Mouse (Mus musculus) left cerebral cortex, adult 9 months (tissue): ENCODE data around the gene Slc25a11.

Source experiments
- DNase-seq, 2 experiments: peaks; one replicate each; pipeline ENCODE4 v3.0.0; 2022; ENCODE audit warnings: low spot score in 2 of 2

The Slc25a11 gene

DNA sequence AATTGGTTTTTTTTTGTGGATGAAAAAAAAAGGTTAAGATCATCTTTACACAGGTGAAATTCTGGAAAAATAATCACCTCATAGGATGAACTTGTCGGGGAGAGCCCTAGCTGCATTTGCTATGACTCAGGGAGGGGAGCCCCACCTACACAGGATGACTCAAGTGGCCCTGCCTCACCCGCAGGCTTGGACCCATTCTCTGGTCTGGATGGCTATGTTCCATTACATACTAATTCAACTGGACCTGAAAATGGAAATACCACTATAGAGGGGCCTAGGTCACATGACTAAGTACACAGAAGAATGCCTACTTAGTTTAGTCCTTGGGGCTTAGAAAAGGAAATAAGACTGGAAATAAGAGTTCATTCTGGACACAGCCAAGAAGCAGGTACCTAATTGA is 4.1 kb upstream of the Slc25a11 start:
- no peak for DNase-seq

GRCm38 (mm10) chr11:70650322-70651175 is 3.3 kb upstream of the Slc25a11 start:
- no peak for DNase-seq

DNA sequence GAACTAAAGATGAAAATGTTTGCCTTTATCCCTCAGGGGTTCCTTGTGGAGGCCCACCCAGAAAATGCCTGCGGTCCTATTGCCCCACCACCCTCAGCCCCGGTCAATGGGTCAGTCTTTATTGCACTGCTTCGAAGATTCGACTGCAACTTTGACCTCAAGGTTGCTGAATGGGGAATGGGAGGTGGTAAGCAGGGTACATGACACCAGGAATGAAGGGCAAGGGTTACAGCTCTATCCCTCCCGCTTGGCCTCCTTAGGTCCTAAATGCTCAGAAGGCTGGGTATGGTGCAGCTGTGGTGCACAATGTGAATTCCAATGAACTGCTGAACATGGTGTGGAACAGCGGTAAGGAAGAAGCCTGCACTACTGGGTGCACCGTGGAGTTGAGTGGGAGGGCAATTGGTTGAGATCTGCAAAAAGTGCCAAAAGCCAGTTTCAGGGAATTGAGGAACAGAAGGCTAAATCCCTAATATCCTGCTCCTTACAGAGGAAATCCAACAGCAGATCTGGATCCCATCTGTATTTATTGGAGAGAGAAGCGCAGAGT is 2.0 kb upstream of the Slc25a11 start:
- no peak for DNase-seq

- no peak for DNase-seq
Observed at GRCm38 (mm10) chr11:70648512-70648911, 1.2 kb upstream of the Slc25a11 start.

DNA sequence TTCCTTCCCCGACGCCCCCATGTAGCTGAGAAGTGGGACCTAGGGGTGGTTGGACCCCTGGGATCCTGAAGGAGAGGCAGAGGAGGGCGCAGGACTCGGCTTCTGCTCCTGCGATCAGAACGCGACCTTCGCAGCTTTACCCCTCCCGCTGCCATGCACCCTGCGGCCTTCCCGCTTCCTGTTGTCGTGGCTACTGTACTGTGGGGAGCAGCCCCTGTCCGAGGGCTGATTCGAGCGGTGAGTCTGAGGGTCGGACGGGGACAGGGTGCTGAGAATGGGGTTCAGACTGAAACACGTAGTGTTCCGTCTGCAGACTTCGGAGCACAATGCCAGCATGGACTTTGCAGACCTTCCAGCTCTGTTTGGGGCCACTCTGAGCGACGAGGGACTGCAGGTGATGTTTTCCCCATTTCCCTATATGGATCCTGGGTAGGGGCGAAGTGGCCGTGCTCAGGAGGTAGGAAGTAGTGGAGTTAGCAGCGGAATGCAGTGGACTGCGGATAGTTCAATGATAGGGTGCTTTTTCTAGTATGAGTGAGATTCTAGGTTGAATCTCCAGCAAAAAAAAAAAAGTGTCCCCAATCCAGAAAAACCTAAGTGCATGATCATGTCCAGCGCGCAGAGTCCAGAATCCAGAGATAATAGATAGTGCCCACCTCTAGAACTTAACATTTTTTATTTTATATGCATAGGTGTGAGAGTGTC is 589 bp upstream of the Slc25a11 start:
- no peak for DNase-seq

DNA sequence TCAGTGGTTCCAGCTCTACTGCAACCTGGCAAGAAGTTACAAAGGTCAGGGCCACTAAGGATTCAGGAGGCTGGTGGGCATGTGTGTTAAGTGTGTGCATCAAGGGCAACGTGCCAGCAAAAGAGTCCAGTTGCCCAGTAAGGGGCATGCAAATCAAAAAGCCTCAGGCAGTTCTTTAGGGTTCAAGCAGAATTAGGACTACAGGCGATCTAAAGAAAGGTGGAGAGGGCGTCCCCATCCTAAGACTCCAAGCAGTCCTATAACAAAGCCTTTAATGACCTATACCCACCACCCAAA is 1.1 kb downstream of the Slc25a11 start:
- no peak for DNase-seq

DNA sequence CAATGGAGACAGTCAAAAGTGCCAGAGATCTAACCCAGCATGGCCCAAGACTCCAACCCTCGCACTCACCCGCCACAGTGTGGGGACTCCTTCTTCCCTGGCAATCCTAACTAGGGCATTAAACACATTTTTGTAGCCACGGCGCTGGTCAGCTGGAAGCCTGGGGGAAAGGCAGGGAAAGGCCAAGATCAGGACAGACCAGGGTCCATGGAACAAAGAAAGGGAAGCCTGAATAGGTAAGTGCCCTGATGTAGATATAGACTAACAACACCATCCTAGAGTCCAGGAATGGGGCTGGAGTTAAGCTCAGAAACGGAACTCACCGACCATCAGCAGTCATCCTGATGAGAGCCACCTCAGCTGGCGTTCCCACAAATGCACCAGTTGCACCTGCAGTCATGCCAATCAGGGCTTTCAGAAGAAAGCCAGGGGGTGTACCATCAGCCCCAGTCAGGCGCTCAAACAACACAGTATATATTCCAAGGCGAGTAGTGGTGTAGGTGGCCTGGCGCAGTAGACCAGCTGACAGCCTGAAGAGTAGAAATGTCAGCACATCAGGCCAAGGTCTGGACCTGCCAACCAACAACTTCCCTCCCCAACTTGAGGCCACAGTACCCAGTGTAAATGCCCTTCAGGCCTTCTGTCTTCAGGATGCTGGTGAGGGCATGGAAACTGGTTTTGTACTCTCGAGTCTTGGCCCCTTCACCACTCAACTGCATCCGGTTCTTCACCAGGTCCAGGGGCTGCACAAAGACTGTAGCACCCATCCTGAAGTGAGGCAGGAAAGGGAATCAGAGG is 1.6 kb downstream of the Slc25a11 start:
- no peak for DNase-seq

GRCm38 (mm10) chr11:70644564-70645103 is 2.6 kb downstream of the Slc25a11 start:
- no peak for DNase-seq

GRCm38 (mm10) chr11:70643051-70643450 is 4.2 kb downstream of the Slc25a11 start:
- DNase-seq: no peak

GRCm38 (mm10) chr11:70641241-70641640 is 6.0 kb downstream of the Slc25a11 start:
- DNase-seq: no peak

DNA sequence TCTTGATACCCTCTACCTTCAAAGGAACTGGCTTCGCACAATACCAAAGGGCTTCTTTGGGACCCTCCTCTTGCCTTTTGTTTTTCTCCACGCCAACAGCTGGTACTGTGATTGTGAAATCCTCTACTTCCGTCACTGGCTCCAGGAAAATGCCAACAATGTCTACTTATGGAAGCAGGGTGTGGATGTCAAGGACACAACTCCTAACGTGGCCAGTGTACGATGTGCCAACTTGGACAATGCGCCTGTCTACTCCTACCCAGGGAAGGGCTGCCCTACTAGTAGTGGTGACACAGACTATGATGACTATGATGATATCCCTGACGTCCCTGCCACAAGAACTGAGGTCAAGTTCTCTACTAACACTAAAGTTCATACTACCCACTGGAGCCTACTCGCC is 7.3 kb downstream of the Slc25a11 start:
- DNase-seq: no peak

- no peak for DNase-seq
Observed at GRCm38 (mm10) chr11:70638714-70639278, 8.5 kb downstream of the Slc25a11 start, which contains the start of gene Gp1ba. Gp1ba (plus strand) TSS chr11:70639122.

DNA sequence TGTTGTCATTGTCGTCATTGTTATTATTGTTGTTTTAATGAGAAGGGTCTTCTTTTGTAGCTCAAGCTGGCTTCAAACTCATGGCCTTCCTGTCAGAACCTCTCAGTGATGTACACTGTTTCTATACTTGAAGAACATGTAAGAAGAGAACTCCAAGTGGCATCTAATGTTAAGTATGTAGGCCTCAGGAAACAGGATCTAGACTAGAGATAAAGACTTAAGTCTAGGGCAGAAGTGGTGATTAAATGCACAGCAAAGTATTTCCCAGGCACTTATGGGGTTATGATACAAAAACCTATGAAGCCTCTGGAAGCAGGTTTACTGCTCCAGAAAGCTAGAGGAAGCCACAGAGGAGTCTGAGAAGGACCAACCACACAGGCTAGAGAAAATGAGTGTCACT is 9.0 kb downstream of the Slc25a11 start:
- DNase-seq: no peak

DNA sequence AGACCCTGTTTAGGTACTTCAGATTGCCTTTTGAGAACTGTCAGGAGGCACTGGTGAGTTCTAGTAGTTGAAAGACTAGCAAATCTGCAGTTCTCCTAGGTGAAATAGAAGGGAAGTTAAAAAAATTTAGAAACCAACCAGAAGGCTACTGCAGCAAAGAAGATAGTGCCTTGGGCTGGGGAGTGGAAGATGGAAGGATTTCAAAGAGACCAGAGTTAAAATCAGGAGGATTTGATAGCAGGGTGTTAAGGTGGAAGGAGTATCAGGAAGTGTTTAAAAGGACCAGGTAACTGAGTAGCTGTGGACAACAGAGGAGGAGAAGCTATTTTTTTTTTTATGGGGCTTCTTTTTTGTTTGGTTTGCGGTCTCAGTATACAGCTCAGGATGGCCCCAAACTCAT is 9.5 kb downstream of the Slc25a11 start:
- no peak for DNase-seq

- no peak for DNase-seq
Observed at GRCm38 (mm10) chr11:70635601-70636000, 11.7 kb downstream of the Slc25a11 start.

DNA sequence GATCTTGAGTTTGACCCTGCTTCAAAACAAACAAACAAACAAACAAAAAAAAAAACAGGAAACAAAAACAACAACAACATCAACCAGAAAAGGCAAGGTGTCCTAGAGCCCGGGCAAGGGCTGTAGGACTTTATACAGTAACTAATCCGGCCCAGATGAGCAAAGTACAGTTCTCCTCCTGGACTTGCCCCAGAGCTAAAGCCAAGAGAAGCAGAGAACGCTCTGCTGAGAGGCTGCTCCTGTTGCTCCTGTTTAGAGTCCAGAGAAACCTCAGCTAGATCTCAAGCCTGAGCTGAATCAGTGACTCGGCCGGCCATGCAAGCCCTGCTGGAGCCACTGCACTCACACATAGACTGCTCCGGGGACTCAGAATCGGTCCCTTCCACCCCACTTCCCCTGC is 17.1 kb downstream of the Slc25a11 start:
- DNase-seq: no peak

DNA sequence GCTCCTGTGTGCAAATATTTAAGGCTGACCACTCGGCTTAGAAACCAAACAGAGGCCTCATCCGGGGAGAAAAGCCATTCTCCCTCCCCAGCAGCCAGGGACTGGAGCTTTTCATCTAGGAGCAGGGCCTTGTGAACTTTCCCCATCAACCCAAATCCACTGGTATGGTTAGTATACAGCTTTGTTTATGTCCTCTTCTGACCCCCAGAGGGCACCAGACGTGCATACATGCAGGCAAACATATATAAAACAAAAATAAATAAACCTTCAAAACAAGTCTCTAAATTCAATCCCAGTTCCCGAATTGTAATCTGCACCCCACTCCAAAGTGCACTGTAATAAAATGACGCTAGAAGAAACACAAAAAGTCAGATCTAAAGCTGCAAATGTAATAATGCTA is 17.7 kb downstream of the Slc25a11 start:
- DNase-seq: no peak

DNA sequence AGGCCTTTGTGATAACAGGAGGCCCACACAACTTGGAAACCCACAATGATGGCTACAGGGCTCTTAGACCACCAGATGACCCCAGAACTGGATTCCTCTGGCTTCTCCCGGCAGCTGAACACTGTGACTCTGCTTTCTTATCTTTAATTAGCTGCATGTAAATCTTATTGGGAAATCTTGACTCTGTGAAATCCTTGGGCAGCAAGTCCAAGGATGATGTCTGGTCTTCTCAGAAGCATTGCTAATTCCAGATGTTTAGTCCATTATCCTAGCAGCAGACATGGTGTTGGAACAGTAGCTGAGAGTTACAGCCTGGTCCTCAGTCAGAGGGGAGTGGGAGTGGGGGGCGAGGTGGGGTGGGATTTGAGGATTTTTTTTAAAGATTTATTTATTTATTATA is 18.8 kb downstream of the Slc25a11 start:
- no peak for DNase-seq

DNA sequence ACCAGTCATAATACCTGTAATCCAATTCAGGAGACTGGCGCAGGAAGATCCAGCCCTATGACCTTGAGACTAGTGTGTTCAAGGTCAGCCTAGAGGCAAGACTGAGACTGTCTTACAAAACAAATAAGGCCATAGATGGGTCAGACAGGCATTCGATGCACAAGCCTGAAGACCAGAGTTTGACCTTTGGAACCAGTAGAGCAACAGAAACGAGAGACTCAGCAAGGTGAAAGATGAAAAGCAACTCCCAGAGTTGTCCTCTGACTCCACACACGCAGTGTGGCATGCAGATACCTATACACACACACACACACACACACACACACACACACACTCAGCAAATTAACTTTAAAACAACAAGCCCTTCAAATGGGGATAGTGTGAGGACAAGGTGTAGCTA is 20.4 kb downstream of the Slc25a11 start:
- DNase-seq: no peak

DNA sequence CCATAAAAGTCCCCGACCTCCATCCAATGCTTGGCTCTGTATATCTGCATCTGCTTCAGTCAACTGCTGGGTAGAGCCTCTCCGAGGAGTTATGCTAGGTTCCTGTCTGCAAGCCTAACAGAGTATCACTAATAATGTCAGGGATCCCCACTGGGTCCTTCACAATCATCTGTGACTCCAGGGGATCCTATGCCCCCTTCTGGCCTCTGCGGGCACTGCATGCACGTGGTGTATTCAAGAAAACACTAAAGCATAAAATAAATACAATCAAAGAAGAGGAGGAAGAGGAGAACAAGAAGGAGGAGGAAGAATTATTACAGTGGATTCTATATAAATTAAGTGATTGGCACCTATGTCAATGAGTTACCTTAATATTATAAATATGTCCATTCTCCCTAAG is 21.8 kb downstream of the Slc25a11 start:
- no peak for DNase-seq

DNA sequence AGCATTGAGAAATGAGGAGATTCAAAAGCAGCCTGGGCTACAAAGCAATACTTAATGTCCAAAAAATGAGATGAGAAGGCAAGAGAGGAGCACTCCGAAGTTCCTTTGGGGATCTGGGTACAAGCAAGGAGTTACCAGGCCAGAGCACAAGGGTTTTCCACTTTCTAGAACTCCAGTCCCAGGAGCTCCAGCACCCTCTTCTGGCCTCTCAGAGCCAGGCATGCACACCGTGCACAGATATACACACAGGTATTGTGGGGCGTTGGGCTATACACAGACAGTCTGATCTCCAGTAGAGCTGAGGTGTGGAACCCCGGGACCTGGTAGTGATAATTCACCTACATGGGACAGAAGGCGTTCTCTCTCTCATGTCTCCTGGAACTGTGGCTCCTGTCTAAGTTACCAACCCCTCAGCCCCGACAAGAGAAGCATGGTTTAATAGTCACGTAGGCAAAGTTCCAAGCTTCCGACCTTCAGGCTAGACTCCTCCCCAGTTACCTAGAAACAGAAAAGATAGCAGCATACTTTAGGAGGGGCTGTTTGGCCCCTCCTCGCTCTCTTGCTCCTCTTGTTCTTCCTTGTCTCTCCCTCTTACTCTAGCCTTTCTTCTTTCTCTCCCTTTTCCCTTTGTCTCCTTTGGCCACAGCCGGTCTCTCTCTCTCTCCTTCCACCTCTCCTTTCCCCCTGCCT is 24.1 kb downstream of the Slc25a11 start:
- DNase-seq: no peak
